Mouse (Mus musculus) spleen, postnatal 14 days (tissue): Measurements from ENCODE around the gene Dync1li1.
"Not testable (repeated sequence)": the region's sequence is repeated elsewhere in the genome, so short reads cannot be mapped to it uniquely, and the experiment has no call there.

ENCODE experiments used
- DNase-seq, 2 experiments: peaks; one replicate each; pipeline ENCODE4 v3.0.0; 2021 to 2022; ENCODE audit warnings: low spot score in 2 of 2

Gene Dync1li1

GRCm38 (mm10) chr9:114688252-114688952 is at the start of gene Dync1li1:
Gene Dync1li1 (plus strand): TSS chr9:114688790.
- DNase-seq = peak; percentile 95 to 96

DNA sequence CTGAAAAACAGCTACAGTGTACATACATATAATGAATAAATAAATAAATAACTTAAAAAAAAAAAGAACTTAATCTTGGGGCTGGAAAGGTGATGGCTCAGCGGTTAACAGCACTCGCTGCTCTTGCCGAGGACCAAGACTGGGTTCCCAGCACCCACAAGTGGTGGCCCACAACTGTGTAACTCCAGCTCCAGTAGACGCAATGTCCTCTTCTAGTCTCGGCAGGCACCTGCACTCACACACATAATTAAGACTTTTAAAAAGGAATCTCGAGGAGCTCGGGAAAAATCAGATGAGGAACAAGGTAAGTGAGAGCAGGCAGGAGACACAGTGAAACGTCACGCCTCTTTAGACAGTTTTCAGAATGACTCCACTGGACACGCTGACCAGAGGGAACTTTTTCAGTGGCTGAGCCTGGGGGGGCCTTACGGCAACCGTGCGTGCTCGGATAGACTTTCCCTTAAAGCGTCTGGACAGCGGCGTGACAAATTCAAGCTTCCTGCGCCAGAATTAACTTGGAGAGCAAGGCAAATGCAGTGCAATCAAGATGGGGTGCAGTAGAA is 49.3 kb upstream of the Dync1li1 start:
- no peak for DNase-seq

- peak; percentile 93 to 97 for DNase-seq
Measured at GRCm38 (mm10) chr9:114639839-114640646, 48.5 kb upstream of the Dync1li1 start, which contains the start of gene Cnot10. Gene Cnot10 (minus strand): TSS chr9:114640184.

DNA sequence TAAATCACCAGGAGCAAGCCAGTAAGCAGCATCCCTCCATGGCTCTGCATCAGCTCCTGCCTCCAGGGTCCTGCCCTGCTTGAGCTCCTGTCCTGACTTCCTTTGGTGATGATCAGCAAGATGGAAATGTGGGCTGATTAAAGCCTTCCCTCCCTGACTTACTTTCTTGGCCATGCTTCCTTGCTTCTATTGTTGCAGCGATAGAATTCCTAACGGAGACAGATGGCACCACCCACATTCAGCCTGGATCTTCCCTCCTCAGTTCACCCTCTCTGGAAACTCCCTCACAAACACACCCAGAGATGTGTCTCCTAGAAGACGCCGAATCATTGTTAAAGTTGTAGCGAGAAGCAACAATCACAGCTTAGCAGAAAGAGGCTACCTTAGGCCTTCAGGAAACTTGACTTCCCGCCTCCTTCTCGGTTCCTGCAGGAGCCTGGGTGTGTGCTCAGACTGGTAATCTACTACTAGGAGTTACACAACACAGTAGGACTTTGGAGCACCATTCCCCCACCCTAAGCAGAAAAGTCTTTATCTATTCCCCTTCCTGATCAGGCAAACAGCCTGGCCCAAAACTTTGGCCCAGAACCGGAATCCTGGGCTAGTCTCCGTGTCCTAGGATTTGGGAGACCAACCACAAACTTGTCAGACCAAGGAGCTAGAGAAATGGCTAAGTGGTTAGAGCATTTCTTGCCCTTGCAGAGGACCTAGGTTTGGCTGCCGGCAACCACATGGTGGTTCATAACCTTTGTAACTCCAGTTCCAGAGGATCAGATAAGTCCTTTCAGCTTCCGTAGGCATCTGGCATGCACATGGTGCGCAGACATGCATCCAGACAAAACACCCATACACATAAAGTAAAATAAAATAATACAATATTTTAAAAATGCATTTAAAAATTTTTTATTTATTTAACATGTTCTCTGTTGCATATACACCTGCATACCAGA is 41.8 kb upstream of the Dync1li1 start:
- no peak for DNase-seq

DNA sequence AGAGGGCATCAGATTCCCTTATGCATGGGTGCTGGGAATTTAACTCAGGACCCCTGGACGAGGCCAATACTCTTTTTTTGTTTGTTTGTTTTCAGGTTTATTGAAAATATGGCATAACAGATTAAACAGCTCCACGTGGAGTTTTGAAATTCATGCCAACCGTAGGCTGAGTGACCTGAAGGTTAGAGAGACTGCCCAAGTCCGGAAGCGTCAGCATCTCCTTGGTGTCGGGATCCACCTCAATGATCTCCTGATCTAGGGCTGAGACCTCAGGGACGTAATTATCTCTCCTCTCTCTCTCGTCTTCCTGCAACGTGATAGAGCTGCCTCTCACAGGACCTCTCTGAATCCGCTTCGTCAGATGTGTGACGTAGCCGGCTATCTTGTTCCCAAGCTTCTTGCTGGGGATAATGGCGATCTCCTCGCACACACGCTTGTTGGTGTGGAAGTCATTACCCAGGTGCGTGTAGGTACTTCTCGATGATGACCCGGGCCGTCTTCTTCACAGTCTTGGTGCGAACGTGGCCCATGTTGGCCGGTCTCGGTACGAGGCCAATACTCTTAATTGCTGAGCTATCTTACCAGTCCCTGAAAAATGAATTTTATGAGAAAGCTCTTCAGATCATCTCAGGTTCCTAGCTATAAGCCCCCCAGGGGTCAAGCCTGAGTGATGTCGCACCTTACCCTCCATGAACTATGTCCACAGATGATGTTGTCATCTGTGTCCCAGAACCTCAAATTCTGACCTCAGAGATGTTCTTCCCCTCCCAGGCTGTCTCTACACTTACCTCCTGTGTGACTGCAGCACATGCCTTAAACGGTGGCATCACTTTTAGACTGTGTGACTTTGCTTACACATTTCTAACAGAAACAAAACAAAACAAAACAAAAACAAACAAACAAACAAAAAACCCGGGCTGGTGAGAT is 40.8 kb upstream of the Dync1li1 start:
- no peak for DNase-seq

GRCm38 (mm10) chr9:114648472-114648871 is 40.1 kb upstream of the Dync1li1 start:
- DNase-seq = not testable (repeated sequence)

GRCm38 (mm10) chr9:114649371-114649770 is 39.2 kb upstream of the Dync1li1 start:
- DNase-seq = no peak

DNA sequence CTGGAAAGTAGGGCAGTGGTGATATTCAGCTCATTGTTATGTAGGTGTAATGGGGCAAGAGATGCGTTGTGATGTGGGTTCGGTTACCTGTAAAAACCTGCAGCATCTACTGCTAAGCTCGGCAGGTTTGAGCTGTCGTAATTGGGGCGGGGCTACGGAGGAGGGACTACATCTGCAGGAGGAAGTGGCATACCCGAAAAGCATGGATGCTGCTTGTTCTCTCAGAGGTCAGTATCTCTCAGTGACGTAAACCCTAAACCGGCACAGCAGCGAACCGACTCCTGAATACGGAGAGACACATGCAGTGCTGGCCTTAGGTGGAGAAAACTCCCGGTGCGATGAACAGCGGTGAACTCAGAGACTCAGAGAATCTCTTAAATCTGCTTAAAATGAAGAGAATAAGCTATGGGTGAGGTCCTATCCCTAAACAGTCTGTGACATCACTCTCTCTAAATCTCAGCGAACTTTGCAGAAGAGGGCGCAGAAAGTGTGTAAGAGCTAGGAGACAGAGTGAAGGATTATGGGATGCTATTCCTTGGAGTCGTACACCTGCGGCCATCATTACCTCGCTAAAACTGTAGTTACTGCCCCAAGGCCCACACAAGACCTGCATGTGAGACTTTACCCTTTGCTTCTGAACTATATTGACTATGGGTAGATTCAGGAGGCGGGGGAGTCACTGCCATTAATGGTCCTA is 37.5 kb upstream of the Dync1li1 start:
- no peak for DNase-seq

GRCm38 (mm10) chr9:114655356-114655755 is 33.2 kb upstream of the Dync1li1 start:
- DNase-seq = no peak

- no peak for DNase-seq
Measured at GRCm38 (mm10) chr9:114656701-114657100, 31.9 kb upstream of the Dync1li1 start.

DNA sequence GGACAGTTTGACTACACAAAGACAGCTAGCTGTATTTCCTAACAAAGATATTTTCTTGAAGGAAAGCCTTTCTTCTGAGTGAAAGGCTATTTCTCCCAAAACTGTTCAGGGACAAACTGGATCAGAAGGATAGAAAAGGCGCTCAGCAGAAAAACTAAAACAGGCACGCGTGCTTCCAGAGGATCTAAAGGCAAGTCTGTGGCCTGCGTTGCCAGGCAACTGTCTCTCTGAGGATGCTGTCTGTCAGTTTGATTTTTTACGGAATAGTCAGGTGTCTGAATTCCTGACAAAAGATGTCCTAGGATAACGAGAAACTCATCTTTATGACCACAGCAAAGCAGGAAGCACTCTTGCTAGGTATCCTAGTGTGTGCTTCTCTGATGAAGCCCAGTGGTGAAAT is 28.1 kb upstream of the Dync1li1 start:
- DNase-seq = no peak

GRCm38 (mm10) chr9:114660983-114661382 is 27.6 kb upstream of the Dync1li1 start:
- no peak for DNase-seq

GRCm38 (mm10) chr9:114661991-114662390 is 26.6 kb upstream of the Dync1li1 start:
- DNase-seq = no peak

DNA sequence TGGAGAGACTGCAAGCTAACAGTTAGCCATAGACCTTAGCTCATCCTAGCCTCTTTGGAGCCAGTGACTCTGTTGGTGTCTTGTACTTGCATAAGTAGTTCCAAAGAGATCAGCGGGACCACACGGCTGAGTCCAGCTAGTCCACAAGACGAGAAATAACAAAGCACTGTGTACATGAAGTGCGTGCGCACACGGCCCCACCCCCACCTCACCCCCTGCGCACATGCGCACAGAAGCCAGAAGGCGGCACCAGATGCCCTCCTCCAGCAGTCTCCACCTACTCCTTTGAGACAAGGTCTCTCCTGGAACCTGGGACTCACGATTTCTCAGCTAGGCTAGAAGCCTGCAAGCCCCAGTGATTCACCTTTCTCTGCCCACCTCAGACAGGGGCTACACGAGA is 24.8 kb upstream of the Dync1li1 start:
- no peak for DNase-seq

GRCm38 (mm10) chr9:114666858-114667257 is 21.7 kb upstream of the Dync1li1 start:
- DNase-seq = no peak

- DNase-seq = no peak
Measured at GRCm38 (mm10) chr9:114668047-114668446, 20.5 kb upstream of the Dync1li1 start.

GRCm38 (mm10) chr9:114669011-114669410 is 19.6 kb upstream of the Dync1li1 start:
- DNase-seq = no peak

GRCm38 (mm10) chr9:114671946-114672345 is 16.6 kb upstream of the Dync1li1 start:
- DNase-seq = no peak

- DNase-seq = no peak
Measured at GRCm38 (mm10) chr9:114672703-114673561, 15.7 kb upstream of the Dync1li1 start.
